Mouse (Mus musculus): ENCODE data around the gene Inafm2. TPM values are rescaled to one million over a fixed set of nuclear protein-coding genes. Genes with fewer than 3 reads are reported as not detected.

Inafm2 gene
- polyA plus RNA-seq, 2 experiments, result 7.9 to 24.4 TPM

- DNase-seq (ENCODE audit: low spot score), result peak; percentile 47
- no peaks in the 10 kb centered on the region; the same call in 1 of the 2 replicates for H3K27me3 ChIP-seq (ENCODE audit: control insufficient read depth, insufficient read depth, low read length)
- ATAC-seq (ENCODE audit: low FRiP score, low read depth), result peak; percentile 37; the same call in 1 of the 2 replicates
- 25% methylated on average over 44 of the region's 44 CpGs for WGBS
- H3K4me3 ChIP-seq (replicated peaks; ENCODE audit: low read length), result 0 out of 2 replicates have a peak overlapping the region, but pooled peaks have one; percentile 5
- H3K36me3 ChIP-seq (ENCODE audit: control insufficient read depth, insufficient read depth, low read length), result no peaks in the 10 kb centered on the region
- TF ChIP-seq POLR2A (IDR thresholded peaks at IDR 0.05; ENCODE audit: borderline replicate concordance, extremely low read depth, insufficient read depth, insufficient read length), result no peak
- no peaks in the 10 kb centered on the region for H3K9me3 ChIP-seq (ENCODE audit: control insufficient read depth, low read length)
- H3K9ac ChIP-seq (ENCODE audit: low read depth, low read length, severe bottlenecking), result no peak overlapping the region
- H3K27ac ChIP-seq (replicated peaks; ENCODE audit: low read depth, low read length), result no peak overlapping the region
- no peaks in the 10 kb centered on the region for H3K4me1 ChIP-seq (ENCODE audit: control insufficient read depth, insufficient read depth, low read length)
- peak overlapping the region; percentile 39 for H3K4me2 ChIP-seq (replicated peaks; ENCODE audit: low read depth, low read length, severe bottlenecking)
These were observed 45.3 kb downstream of the Inafm2 start for GRCm38 (mm10) chr2:118790551-118791525.

GRCm38 (mm10) chr2:118791591-118792258 is 46.2 kb downstream of the Inafm2 start:
- Histone ChIP-seq H3K4me3 (replicated peaks; ENCODE audit: low read length) (no peak overlapping the region), H3K4me2 (replicated peaks; ENCODE audit: low read depth, low read length, severe bottlenecking) (no peak overlapping the region), H3K9me3 (ENCODE audit: control insufficient read depth, low read length) (no peaks in the 10 kb centered on the region), H3K27me3 (ENCODE audit: control insufficient read depth, insufficient read depth, low read length) (no peaks in the 10 kb centered on the region; the same call in 1 of the 2 replicates), H3K36me3 (ENCODE audit: control insufficient read depth, insufficient read depth, low read length) (no peaks in the 10 kb centered on the region), H3K4me1 (ENCODE audit: control insufficient read depth, insufficient read depth, low read length) (no peaks in the 10 kb centered on the region), H3K9ac (ENCODE audit: low read depth, low read length, severe bottlenecking) (no peak overlapping the region), H3K27ac (replicated peaks; ENCODE audit: low read depth, low read length) (no peak overlapping the region)
- TF ChIP-seq POLR2A (IDR thresholded peaks at IDR 0.05; ENCODE audit: borderline replicate concordance, extremely low read depth, insufficient read depth, insufficient read length), result no peak
- DNase-seq (ENCODE audit: low spot score), result no peak
- WGBS, result 93% methylated on average over 26 of the region's 26 CpGs
- no peak for ATAC-seq (ENCODE audit: low FRiP score, low read depth)

- WGBS, result 59% methylated on average over 4 of the region's 4 CpGs
- no peak for TF ChIP-seq POLR2A (IDR thresholded peaks at IDR 0.05; ENCODE audit: borderline replicate concordance, extremely low read depth, insufficient read depth, insufficient read length)
- H3K4me1 ChIP-seq (ENCODE audit: control insufficient read depth, insufficient read depth, low read length), result no peaks in the 10 kb centered on the region
- no peaks in the 10 kb centered on the region; the same call in 1 of the 2 replicates for H3K27me3 ChIP-seq (ENCODE audit: control insufficient read depth, insufficient read depth, low read length)
- H3K9ac ChIP-seq (ENCODE audit: low read depth, low read length, severe bottlenecking), result no peak overlapping the region
- H3K4me3 ChIP-seq (replicated peaks; ENCODE audit: low read length), result no peak overlapping the region
- no peak overlapping the region for H3K4me2 ChIP-seq (replicated peaks; ENCODE audit: low read depth, low read length, severe bottlenecking)
- no peaks in the 10 kb centered on the region for H3K9me3 ChIP-seq (ENCODE audit: control insufficient read depth, low read length)
- DNase-seq (ENCODE audit: low spot score), result no peak
- no peak for ATAC-seq (ENCODE audit: low FRiP score, low read depth)
- no peaks in the 10 kb centered on the region for H3K36me3 ChIP-seq (ENCODE audit: control insufficient read depth, insufficient read depth, low read length)
- no peak overlapping the region for H3K27ac ChIP-seq (replicated peaks; ENCODE audit: low read depth, low read length)
These were observed 46.7 kb downstream of the Inafm2 start for GRCm38 (mm10) chr2:118792259-118792613.

- WGBS, result 78% methylated on average over 4 of the region's 4 CpGs
- DNase-seq (ENCODE audit: low spot score), result no peak
- no peak for TF ChIP-seq POLR2A (IDR thresholded peaks at IDR 0.05; ENCODE audit: borderline replicate concordance, extremely low read depth, insufficient read depth, insufficient read length)
- no peaks in the 10 kb centered on the region for H3K36me3 ChIP-seq (ENCODE audit: control insufficient read depth, insufficient read depth, low read length)
- no peaks in the 10 kb centered on the region; the same call in 1 of the 2 replicates for H3K27me3 ChIP-seq (ENCODE audit: control insufficient read depth, insufficient read depth, low read length)
- no peaks in the 10 kb centered on the region for H3K9me3 ChIP-seq (ENCODE audit: control insufficient read depth, low read length)
- H3K9ac ChIP-seq (ENCODE audit: low read depth, low read length, severe bottlenecking), result no peak overlapping the region
- no peak overlapping the region for H3K27ac ChIP-seq (replicated peaks; ENCODE audit: low read depth, low read length)
- H3K4me2 ChIP-seq (replicated peaks; ENCODE audit: low read depth, low read length, severe bottlenecking), result no peak overlapping the region
- H3K4me3 ChIP-seq (replicated peaks; ENCODE audit: low read length), result no peak overlapping the region
- H3K4me1 ChIP-seq (ENCODE audit: control insufficient read depth, insufficient read depth, low read length), result no peaks in the 10 kb centered on the region
- ATAC-seq (ENCODE audit: low FRiP score, low read depth), result no peak
These were observed 48.1 kb downstream of the Inafm2 start for GRCm38 (mm10) chr2:118793636-118794035.

Other genes starting within 250 kb of the Inafm2 start
- gene Bmf, start 196.1 kb upstream of the Inafm2 start, polyA plus RNA-seq (2012; rRNA removed), result 28.4 and 29.2 TPM in 2 replicates
- gene Bmf, start 196.1 kb upstream of the Inafm2 start, polyA plus RNA-seq (2014; fragmentation: Nextera tagmentation; extraction: Ambion mirVana), result 5.1 and 6.2 TPM in 2 replicates
- gene Bub1b, start 147.5 kb upstream of the Inafm2 start, polyA plus RNA-seq (2012; rRNA removed), result 48.5 and 53.5 TPM in 2 replicates
- 64.4 and 70.4 TPM in 2 replicates for gene Bub1b, start 147.5 kb upstream of the Inafm2 start, polyA plus RNA-seq (2014; fragmentation: Nextera tagmentation; extraction: Ambion mirVana)
- gene Pak6, start 82.5 kb upstream of the Inafm2 start, polyA plus RNA-seq (2012; rRNA removed), result 4.8 and 5.5 TPM in 2 replicates
- gene Pak6, start 82.5 kb upstream of the Inafm2 start, polyA plus RNA-seq (2014; fragmentation: Nextera tagmentation; extraction: Ambion mirVana), result 3.8 and 4.6 TPM in 2 replicates
- 0.08 and 0.10 TPM in 2 replicates for gene Ankrd63, start 41.8 kb upstream of the Inafm2 start, polyA plus RNA-seq (2012; rRNA removed)
- gene Ankrd63, start 41.8 kb upstream of the Inafm2 start, polyA plus RNA-seq (2014; fragmentation: Nextera tagmentation; extraction: Ambion mirVana), result 0.07 TPM in 1 of 2 replicates, not detected in the other
- 2.0 and 2.1 TPM in 2 replicates for gene Plcb2, start 17.3 kb upstream of the Inafm2 start, polyA plus RNA-seq (2012; rRNA removed)
- 0.74 and 0.82 TPM in 2 replicates for gene Plcb2, start 17.3 kb upstream of the Inafm2 start, polyA plus RNA-seq (2014; fragmentation: Nextera tagmentation; extraction: Ambion mirVana)
- 1.7 and 1.8 TPM in 2 replicates for gene Ccdc9b, start 16.9 kb downstream of the Inafm2 start, polyA plus RNA-seq (2012; rRNA removed)
- gene Ccdc9b, start 16.9 kb downstream of the Inafm2 start, polyA plus RNA-seq (2014; fragmentation: Nextera tagmentation; extraction: Ambion mirVana), result 0.88 and 1.4 TPM in 2 replicates
- gene Phgr1, start 27.0 kb downstream of the Inafm2 start, polyA plus RNA-seq (2012; rRNA removed), result 1.00 TPM in 1 of 2 replicates, not detected in the other
- gene Phgr1, start 27.0 kb downstream of the Inafm2 start, polyA plus RNA-seq (2014; fragmentation: Nextera tagmentation; extraction: Ambion mirVana), result not detected in 2 replicates
- gene Disp2, start 34.0 kb downstream of the Inafm2 start, polyA plus RNA-seq (2012; rRNA removed), result 0.16 and 0.17 TPM in 2 replicates
- gene Disp2, start 34.0 kb downstream of the Inafm2 start, polyA plus RNA-seq (2014; fragmentation: Nextera tagmentation; extraction: Ambion mirVana), result 0.03 TPM in 1 of 2 replicates, not detected in the other
- 40.1 and 67.0 TPM in 2 replicates for gene Knstrn, start 68.2 kb downstream of the Inafm2 start, polyA plus RNA-seq (2012; rRNA removed)
- 81.3 and 89.2 TPM in 2 replicates for gene Knstrn, start 68.2 kb downstream of the Inafm2 start, polyA plus RNA-seq (2014; fragmentation: Nextera tagmentation; extraction: Ambion mirVana)
- gene Ivd, start 116.2 kb downstream of the Inafm2 start, polyA plus RNA-seq (2012; rRNA removed), result 100 and 112 TPM in 2 replicates
- gene Ivd, start 116.2 kb downstream of the Inafm2 start, polyA plus RNA-seq (2014; fragmentation: Nextera tagmentation; extraction: Ambion mirVana), result 58.1 and 72.7 TPM in 2 replicates
- gene Bahd1, start 154.6 kb downstream of the Inafm2 start, polyA plus RNA-seq (2012; rRNA removed), result 14.1 and 16.5 TPM in 2 replicates
- 1.5 and 1.8 TPM in 2 replicates for gene Bahd1, start 154.6 kb downstream of the Inafm2 start, polyA plus RNA-seq (2014; fragmentation: Nextera tagmentation; extraction: Ambion mirVana)
- 59.5 and 73.9 TPM in 2 replicates for gene Chst14, start 180.7 kb downstream of the Inafm2 start, polyA plus RNA-seq (2012; rRNA removed)
- 56.6 and 65.3 TPM in 2 replicates for gene Chst14, start 180.7 kb downstream of the Inafm2 start, polyA plus RNA-seq (2014; fragmentation: Nextera tagmentation; extraction: Ambion mirVana)

Data from limb, embryonic 14.5 days (tissue).